Mouse (Mus musculus) T-cell, adult 2 months (primary cell): Measurements from ENCODE around the gene Olfr1450.
"Not testable (repeated sequence)": the region's sequence is repeated elsewhere in the genome, so short reads cannot be mapped to it uniquely, and the experiment has no call there.

Experiments used
- DNase-seq: peaks from one replicate; pipeline ENCODE4 v3.0.0; 2022; ENCODE audit warnings: low spot score

Olfr1450 gene

GRCm38 (mm10) chr19:12949958-12950357 is at the start of gene Olfr1450:
Olfr1450 (plus strand) TSS chr19:12950258.
- DNase-seq: no peak

GRCm38 (mm10) chr19:12903643-12904042 is 46.4 kb upstream of the Olfr1450 start, which contains the start of gene Olfr1447:
Olfr1447 (minus strand) TSS chr19:12903743.
- DNase-seq: no peak

DNA sequence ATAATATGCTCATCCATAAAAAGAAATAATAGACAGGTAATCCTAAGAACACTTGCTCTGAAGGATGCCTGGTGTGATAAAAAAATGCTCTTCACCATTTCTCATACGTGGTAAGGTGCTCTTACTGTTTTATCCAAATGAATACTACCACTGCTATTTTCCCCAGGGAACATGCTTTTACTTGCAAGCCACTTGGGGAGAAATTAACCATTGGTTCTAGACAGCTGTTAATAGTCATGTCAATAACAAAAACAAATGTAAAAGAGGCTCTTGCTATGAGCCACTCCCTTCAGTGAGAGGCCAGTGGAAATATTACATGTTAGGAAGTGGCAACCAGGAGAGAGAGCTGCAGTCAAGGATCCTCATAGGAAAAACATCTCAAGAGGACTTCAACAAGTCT is 25.7 kb upstream of the Olfr1450 start, which contains the start of gene Olfr1448:
Gene Olfr1448 (minus strand): TSS at position 101 of the 400 bp plus-strand sequence.
- DNase-seq: no peak

DNA sequence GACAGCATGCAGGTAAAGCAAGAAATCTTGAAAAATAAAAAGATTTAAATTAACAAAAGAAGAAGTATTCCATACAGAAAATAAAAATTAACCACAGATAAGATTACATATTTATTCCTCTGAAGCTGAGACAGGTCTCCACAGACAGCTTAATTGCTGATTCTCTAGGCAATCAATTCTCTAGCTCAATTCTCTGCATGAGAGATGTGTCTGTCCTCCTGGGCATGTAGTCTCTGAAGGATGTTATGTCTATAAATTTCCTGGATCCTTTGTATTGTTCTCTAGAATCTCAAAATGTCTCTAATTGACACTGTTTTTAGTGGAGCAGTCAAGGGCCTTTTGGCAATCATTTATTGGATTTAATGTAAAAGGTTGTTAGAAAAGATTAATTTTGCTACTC is 19.5 kb upstream of the Olfr1450 start, which contains the start of gene Olfr1449:
Gene Olfr1449 (plus strand): TSS at position 301 of the 400 bp plus-strand sequence.
- DNase-seq: no peak

DNA sequence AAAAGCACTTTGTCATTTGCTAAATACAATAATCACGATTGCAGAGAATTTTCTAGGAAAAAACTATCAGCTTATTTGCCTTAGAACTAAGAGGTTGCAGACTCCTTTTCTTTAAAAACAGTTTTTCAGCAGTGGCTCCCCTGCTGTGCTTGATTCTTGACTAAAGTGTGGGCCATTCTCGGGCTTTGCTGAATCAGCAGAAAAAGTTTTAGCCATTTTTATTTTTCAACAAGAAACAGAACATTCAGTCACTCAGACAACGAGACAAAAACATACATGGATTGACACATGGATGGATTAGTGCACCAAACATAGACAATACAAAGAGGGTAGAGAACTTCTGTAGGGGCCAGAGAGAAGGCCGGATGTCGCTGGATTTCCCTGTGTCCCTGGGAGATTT is 20.0 kb downstream of the Olfr1450 start:
- DNase-seq: not testable (repeated sequence)

GRCm38 (mm10) chr19:12992316-12992715 is 42.3 kb downstream of the Olfr1450 start:
- DNase-seq: not testable (repeated sequence)

- DNase-seq: no peak
These were observed 44.7 kb downstream of the Olfr1450 start, which contains the start of gene Olfr1451 for GRCm38 (mm10) chr19:12994714-12995113. Olfr1451 (plus strand) TSS chr19:12995014.
